Mouse (Mus musculus): ENCODE measurements around the gene Tmem171. TPM values are rescaled to one million over a fixed set of nuclear protein-coding genes. Genes with fewer than 3 reads are reported as not detected.

The Tmem171 gene
- polyA plus RNA-seq, 1 experiment from 2014 or later: 34.2 TPM

GRCm38 (mm10) chr13:98680470-98681060, 14.1 kb downstream of the Tmem171 start:
- H3K4me3 ChIP-seq (ENCODE audit: inconsistent target): no peak overlapping the region
- WGBS (ENCODE audit: missing documents): 87% methylated on average over 4 of the region's 5 CpGs
- H3K79me2 ChIP-seq (ENCODE audit: inconsistent target): no peaks in the 10 kb centered on the region
- H3K36me3 ChIP-seq (ENCODE audit: inconsistent target): no peaks in the 10 kb centered on the region
- no peak overlapping the region for H3K27ac ChIP-seq

- no peak overlapping the region for H3K4me3 ChIP-seq (ENCODE audit: inconsistent target)
- H3K36me3 ChIP-seq (ENCODE audit: inconsistent target): no peaks in the 10 kb centered on the region
- H3K27ac ChIP-seq: no peak overlapping the region
- WGBS (ENCODE audit: missing documents): 68% methylated on average over 4 of the region's 4 CpGs
- no peaks in the 10 kb centered on the region for H3K79me2 ChIP-seq (ENCODE audit: inconsistent target)
Measured at GRCm38 (mm10) chr13:98679631-98680041, 15.0 kb downstream of the Tmem171 start.

GRCm38 (mm10) chr13:98679230-98679629, 15.4 kb downstream of the Tmem171 start:
- Histone ChIP-seq H3K27ac (no peak overlapping the region), H3K4me3 (ENCODE audit: inconsistent target) (no peak overlapping the region), H3K79me2 (ENCODE audit: inconsistent target) (no peaks in the 10 kb centered on the region), H3K36me3 (ENCODE audit: inconsistent target) (no peaks in the 10 kb centered on the region)
- 100% methylated on average over 1 of the region's 1 CpGs for WGBS (ENCODE audit: missing documents)

GRCm38 (mm10) chr13:98673922-98674321, 20.7 kb downstream of the Tmem171 start:
- H3K27ac ChIP-seq: no peak overlapping the region

GRCm38 (mm10) chr13:98669296-98669695, 25.3 kb downstream of the Tmem171 start:
- Histone ChIP-seq H3K4me3 (ENCODE audit: inconsistent target) (no peak overlapping the region), H3K27ac (no peak overlapping the region), H3K36me3 (ENCODE audit: inconsistent target) (no peaks in the 10 kb centered on the region), H3K79me2 (ENCODE audit: inconsistent target) (no peaks in the 10 kb centered on the region)
- WGBS (ENCODE audit: missing documents): 97% methylated on average over 3 of the region's 3 CpGs

More at GRCm38 (mm10) chr13:98673922-98674321, 20.7 kb downstream of the Tmem171 start:
- 92% methylated on average over 4 of the region's 4 CpGs for whole genome bisulfite sequencing (ENCODE audit: missing documents)
- H3K36me3 ChIP-seq (ENCODE audit: inconsistent target): no peaks in the 10 kb centered on the region
- no peak overlapping the region for H3K4me3 ChIP-seq (ENCODE audit: inconsistent target)
- H3K79me2 ChIP-seq (ENCODE audit: inconsistent target): no peaks in the 10 kb centered on the region

- no peaks in the 10 kb centered on the region for H3K36me3 ChIP-seq (ENCODE audit: inconsistent target)
- no peak overlapping the region for H3K27ac ChIP-seq
- 97% methylated on average over 3 of the region's 3 CpGs for WGBS (ENCODE audit: missing documents)
- H3K4me3 ChIP-seq (ENCODE audit: inconsistent target): no peak overlapping the region
- no peaks in the 10 kb centered on the region for H3K79me2 ChIP-seq (ENCODE audit: inconsistent target)
Measured at GRCm38 (mm10) chr13:98667316-98667715, 27.3 kb downstream of the Tmem171 start.

- Histone ChIP-seq H3K27ac (no peak overlapping the region), H3K36me3 (ENCODE audit: inconsistent target) (no peaks in the 10 kb centered on the region), H3K4me3 (ENCODE audit: inconsistent target) (no peak overlapping the region), H3K79me2 (ENCODE audit: inconsistent target) (no peaks in the 10 kb centered on the region)
- 86% methylated on average over 10 of the region's 10 CpGs for WGBS (ENCODE audit: missing documents)
Measured at GRCm38 (mm10) chr13:98665240-98665639, 29.4 kb downstream of the Tmem171 start.

GRCm38 (mm10) chr13:98662173-98662675, 32.4 kb downstream of the Tmem171 start:
- no peak overlapping the region for H3K27ac ChIP-seq
- H3K36me3 ChIP-seq (ENCODE audit: inconsistent target): no peaks in the 10 kb centered on the region
- H3K4me3 ChIP-seq (ENCODE audit: inconsistent target): no peak overlapping the region
- 52% methylated on average over 4 of the region's 4 CpGs for WGBS (ENCODE audit: missing documents)
- no peaks in the 10 kb centered on the region for H3K79me2 ChIP-seq (ENCODE audit: inconsistent target)

- Histone ChIP-seq H3K27ac (no peak overlapping the region), H3K79me2 (ENCODE audit: inconsistent target) (no peaks in the 10 kb centered on the region), H3K36me3 (ENCODE audit: inconsistent target) (no peaks in the 10 kb centered on the region), H3K4me3 (ENCODE audit: inconsistent target) (no peak overlapping the region)
- 91% methylated on average over 16 of the region's 16 CpGs for WGBS (ENCODE audit: missing documents)
Measured at GRCm38 (mm10) chr13:98656034-98656471, 38.6 kb downstream of the Tmem171 start.

- no peaks in the 10 kb centered on the region for H3K79me2 ChIP-seq (ENCODE audit: inconsistent target)
- 97% methylated on average over 4 of the region's 4 CpGs for WGBS (ENCODE audit: missing documents)
- no peak overlapping the region for H3K4me3 ChIP-seq (ENCODE audit: inconsistent target)
- H3K36me3 ChIP-seq (ENCODE audit: inconsistent target): no peaks in the 10 kb centered on the region
- no peak overlapping the region for H3K27ac ChIP-seq
Measured at GRCm38 (mm10) chr13:98655346-98655745, 39.3 kb downstream of the Tmem171 start.

- WGBS (ENCODE audit: missing documents): 93% methylated on average over 10 of the region's 10 CpGs
- no peaks in the 10 kb centered on the region for H3K36me3 ChIP-seq (ENCODE audit: inconsistent target)
- no peak overlapping the region for H3K4me3 ChIP-seq (ENCODE audit: inconsistent target)
- H3K79me2 ChIP-seq (ENCODE audit: inconsistent target): no peaks in the 10 kb centered on the region
- H3K27ac ChIP-seq: no peak overlapping the region
Measured at GRCm38 (mm10) chr13:98654129-98654939, 40.3 kb downstream of the Tmem171 start.

GRCm38 (mm10) chr13:98652194-98652593, 42.4 kb downstream of the Tmem171 start:
- H3K4me3 ChIP-seq (ENCODE audit: inconsistent target): no peak overlapping the region
- 91% methylated on average over 2 of the region's 2 CpGs for WGBS (ENCODE audit: missing documents)
- H3K79me2 ChIP-seq (ENCODE audit: inconsistent target): no peaks in the 10 kb centered on the region
- H3K36me3 ChIP-seq (ENCODE audit: inconsistent target): no peaks in the 10 kb centered on the region
- H3K27ac ChIP-seq: no peak overlapping the region

- Histone ChIP-seq H3K79me2 (ENCODE audit: inconsistent target) (no peaks in the 10 kb centered on the region), H3K36me3 (ENCODE audit: inconsistent target) (no peaks in the 10 kb centered on the region), H3K4me3 (ENCODE audit: inconsistent target) (no peak overlapping the region), H3K27ac (no peak overlapping the region)
- 78% methylated on average over 17 of the region's 17 CpGs for WGBS (ENCODE audit: missing documents)
Measured at GRCm38 (mm10) chr13:98651228-98651977, 43.2 kb downstream of the Tmem171 start.

GRCm38 (mm10) chr13:98647775-98648568, 46.7 kb downstream of the Tmem171 start:
- Histone ChIP-seq H3K36me3 (ENCODE audit: inconsistent target) (no peaks in the 10 kb centered on the region), H3K79me2 (ENCODE audit: inconsistent target) (no peaks in the 10 kb centered on the region), H3K27ac (no peak overlapping the region), H3K4me3 (ENCODE audit: inconsistent target) (no peak overlapping the region)
- 93% methylated on average over 22 of the region's 22 CpGs for WGBS (ENCODE audit: missing documents)

Data from macrophage (primary cell).